Mouse (Mus musculus) cerebellum, postnatal 36 days (tissue): ENCODE results near the gene 4930579G24Rik.

Experiments used
- DNase-seq, 2 experiments: peaks; one replicate each; pipeline ENCODE4 v3.0.0; 2021 to 2022; ENCODE audit warnings: mixed read lengths in 2 of 2

The 4930579G24Rik gene

DNA sequence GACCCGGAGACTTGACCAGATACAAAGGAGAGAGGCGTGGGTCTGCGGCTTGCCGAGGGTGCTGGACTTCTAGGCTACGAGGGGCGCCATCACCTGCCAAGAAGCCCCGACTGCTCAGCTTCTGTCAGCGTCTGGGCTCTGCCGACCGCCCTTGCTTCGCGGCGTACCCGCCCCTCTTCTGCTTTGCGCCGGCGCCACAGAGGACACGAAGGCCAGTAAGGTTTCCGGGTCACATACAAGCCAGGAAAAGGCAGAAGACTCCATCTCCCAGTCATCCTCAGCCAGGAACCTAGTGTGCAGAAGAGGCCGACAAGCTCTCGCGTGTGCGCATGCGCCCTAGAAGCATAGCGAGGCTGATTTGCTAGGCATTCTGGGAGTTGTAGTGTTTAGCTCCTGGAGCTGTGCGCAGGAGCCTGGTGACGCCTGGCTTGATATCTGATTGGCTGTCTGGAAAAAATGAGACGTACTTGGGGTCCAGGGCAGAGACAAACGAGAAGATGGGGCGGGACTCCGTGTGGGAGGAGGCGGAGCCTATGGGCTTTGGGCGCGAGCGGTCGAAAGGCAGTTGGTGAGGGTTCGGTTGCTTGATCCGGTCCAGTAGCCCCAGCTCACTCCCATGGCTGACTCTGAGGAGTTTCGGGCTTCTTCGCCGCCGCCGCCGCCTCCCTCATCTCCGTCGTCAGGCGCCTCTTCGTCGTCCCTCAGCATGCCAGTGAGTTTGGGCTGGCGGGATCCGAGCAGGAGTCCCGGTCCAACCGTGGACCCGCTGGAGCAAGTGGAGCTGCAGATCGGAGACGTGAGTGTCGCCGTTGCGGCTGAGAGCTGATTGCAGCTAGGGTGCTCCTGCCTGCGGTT is at the start of gene 4930579G24Rik:
Gene 4930579G24Rik, plus strand, starts transcription at position 519 of the 855 bp plus-strand sequence.
- peak; percentile 92 to 94 for DNase-seq

DNA sequence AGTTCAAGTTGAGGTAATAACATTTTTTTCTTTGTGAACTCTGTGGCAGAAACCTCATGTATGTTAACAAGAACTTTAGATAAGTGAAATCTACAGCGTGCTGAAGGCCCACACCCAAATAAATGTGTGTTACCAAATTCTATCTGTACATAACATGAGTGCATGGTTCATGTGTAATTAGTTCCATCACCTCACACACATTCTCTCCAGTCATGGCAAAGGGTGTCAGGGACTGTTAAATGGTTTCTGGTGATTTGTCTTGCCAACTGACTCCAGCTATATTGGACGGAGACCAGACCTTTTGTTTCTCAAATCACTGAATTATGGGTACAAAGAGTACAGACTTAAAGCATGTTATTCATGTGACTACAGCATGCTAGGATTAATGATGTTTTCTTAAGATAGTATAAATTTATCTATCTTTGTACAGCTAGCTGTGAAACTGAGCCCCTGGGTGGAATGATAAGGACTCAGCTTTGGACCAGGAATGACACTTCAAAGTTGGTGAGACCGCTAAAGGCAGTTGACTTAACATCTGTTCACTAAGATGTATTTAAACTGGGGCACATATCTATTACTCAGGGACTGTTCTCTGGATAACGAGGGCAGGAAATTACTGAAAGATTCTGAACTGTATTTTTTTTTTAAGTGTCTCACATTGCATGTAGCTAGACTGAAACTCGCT is 48.8 kb upstream of the 4930579G24Rik start:
- DNase-seq = no peak

DNA sequence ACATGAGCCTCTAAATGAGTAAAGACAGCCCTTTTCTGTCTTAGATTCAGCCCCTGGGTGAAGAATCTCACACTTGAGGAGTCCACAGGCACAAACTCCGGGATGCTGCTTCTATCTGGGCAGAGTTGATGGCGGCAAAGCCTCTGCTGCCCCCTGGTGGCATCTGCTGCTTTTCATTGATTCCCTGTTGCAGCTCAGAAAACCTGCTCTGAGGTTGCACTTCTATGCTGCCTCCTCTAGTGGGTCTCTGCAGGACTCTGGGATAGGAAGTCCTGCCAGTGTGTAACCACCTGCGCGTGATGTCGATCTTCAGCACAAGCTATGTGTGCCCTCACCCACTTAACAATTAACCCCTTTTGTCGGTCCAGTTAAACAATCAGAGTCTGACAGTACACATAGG is 42.1 kb upstream of the 4930579G24Rik start:
- peak; percentile 92 to 97 for DNase-seq

DNA sequence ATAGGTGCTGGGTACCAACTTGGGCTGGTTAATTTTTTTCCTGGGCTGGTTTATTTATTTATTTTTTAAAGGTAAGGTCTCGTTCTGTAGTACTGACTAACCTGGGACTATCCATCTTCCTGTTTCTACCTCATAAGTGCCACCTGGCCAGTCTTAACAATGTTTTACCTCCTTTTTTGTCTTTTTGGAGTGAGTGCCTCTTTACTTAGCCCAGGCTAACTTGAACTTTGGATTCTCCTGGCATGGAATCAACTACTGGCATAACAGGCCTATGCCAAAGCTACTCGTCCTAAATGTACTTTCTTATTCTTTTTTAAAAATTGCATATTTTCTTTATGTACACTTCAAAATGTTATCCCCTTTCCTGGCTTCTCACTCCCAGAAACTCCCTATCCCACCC is 39.2 kb upstream of the 4930579G24Rik start:
- DNase-seq = no peak

DNA sequence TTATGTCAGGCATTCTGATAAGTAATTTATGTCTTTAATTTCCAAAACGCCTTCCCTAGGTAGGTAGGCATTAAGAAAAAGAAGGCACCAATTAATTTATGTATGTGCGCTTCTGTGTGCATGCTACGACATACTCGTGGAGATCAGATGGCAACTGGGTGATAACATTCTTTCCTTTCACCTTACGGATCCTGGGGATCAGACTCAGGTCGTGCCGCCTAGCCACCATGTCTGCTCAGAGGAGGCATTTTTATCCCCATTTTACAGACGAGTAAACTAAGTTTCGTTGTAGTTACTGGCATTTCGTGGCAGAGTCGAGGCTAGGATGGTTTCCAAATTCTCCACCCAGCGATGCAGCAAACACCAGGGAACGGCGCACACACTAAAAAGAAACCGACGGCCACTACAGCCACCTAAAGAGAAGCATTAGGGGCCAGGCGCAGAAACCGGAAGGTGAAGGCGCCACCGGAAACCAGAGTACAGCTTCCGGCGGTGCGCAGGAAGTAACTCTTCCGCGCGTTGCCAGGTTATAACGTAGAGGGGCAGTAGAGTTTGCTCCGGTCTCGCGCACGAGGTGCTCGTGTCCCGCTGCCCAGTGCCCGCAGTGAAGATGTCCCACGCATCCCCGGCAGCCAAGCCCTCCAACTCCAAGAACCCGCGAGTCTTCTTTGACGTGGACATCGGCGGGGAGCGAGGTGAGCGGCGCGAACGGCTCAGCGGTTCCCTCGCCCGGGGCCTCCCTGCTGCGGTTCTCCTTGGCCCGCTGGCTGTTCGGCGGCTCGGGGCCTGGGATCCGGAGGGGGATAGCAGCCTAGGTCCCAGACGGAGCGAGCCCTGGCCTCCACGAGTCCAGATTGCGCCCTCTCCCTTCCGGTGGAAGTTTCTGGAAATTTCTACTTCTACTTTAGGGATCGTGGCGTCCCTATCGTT is 37.8 kb upstream of the 4930579G24Rik start, which contains the start of gene Ppid:
Gene Ppid, plus strand, starts transcription at position 480 of the 930 bp plus-strand sequence.
- peak; percentile 76 to 79 for DNase-seq

DNA sequence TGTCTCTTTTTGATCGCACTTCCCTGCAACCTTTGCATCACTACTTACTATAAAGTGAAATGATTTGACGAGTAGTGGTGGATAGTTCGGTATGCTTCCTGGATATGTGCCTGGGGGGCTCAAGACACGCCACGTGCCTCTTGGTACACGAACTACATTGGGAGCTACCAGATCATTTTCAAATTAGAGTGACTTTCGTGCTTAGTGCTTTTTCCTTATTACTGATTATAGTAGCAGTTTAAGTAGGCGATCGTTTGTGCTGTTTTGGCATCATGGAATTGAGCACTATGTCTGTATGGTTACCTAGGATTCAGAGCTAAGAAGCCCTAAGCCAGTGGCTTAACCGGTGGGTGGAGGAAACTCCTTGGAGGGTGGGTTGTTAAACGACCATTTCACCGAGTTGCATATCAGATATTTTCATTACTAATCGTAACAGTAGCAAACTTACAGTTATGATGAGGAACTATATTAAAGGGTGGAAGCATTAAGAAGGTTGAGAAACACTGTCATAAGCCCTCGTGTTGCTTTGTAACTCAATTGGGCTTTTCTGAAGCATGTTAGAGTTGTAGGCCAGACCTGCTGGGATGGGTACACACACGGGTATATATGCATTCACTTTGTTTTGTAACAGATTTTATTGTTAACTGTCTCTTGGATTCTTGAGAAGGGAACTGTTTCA is 36.9 kb upstream of the 4930579G24Rik start:
- DNase-seq = no peak

DNA sequence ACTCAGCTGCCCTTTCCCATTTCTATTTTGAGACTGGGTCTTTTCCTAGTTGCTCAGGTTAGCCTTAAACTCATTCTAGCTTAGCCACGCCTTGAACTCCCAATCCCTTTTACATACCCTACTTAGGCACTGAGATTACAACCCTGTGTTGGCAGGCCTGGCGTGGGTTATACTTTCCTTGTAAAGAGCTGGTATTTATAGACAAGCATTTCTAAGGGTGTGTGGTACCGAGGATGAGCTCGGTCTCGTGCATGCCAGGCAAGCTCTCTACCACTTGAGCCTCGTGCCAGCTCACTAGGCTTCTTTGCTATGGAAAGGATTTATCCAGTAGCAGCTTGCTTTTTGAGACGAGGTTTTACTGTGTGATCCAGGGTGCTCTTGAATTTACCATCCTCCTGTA is 33.4 kb upstream of the 4930579G24Rik start:
- DNase-seq = no peak

DNA sequence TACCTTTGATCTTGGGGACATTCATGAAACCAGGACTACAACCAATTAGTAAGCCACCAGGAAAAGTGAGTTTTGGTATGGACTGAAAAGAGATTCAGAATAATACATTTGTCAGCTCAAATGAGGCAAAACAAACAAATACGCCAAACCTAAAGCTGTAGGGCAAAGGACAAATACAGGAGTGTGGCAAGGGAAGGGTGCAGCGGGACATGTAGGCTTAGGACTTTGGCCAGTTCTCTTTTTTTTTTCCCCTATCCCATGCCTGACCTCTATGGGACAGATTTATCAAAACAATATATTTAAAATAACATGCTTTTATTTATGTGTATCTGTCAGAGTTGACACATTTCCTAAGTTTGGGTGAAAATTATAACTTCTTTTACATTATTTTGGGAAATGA is 19.0 kb upstream of the 4930579G24Rik start:
- no peak for DNase-seq

DNA sequence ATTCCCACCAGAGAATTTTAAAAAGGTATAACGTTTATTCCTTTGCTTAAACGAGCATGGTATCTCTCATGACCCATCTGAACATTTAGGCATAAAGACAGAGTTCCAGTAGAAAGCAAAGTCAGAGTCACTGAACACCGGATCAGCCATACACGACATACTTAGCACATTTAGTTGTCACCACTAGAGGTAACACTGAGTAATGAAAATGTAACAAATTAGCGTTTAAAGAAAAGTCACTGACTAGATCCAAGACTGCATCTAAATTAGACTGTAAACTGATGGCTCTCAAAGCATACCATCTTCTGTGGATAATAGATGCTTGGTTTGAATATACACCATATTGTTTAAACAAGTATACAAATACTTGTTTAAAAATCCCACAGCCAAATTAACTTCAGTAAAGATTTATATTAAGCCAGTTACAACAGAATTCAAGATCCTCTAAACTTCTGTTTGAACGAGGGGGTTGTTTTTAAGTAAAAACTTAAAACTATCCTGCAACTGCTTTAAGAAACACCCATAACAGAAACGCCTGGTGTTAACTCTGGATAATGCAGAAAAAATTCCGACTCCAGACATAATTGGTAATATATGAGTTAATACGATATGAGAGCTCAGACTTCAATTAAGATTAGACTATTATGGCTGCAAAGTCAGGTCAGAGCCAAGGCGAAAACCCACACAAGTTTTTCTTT is 1.2 kb upstream of the 4930579G24Rik start:
- no peak for DNase-seq

DNA sequence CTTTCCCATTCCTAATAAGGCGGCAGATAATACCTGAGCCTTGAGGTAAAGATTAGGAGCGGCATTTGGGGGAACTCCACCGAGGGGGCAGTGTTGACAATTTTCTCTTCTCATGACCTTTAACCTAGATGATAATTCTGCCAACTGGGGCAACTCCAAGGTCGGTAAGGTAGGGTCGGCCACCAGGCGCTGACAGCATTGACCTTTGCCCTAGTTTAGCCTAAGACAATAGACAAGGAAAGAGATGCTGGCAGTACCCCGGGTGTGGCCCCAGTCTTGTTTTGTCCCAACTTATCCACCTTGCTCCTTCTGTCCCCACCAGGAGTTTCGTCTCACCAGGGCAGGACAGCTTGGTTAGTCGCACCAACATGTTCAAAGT is 708 bp upstream of the 4930579G24Rik start:
- no peak for DNase-seq

DNA sequence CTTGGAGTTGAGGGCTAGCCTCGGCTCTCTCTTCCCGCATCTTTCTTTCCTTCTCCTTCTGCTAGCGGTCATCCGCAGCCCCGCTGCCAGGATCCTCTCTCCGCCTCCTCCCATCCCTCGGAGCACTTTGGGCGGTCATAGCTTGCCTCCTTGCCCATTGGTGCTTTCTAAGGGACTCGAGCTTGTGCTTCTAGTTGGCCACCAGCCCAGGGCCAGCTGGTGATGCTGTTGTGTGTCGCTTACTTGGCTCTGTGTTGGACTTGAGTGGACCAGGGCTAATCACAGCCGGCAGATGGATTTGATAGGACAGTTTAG is 494 bp downstream of the 4930579G24Rik start, which contains the start of gene Etfdh:
Gene Etfdh, minus strand, starts transcription at position 85 of the 315 bp plus-strand sequence.
- peak; percentile 83 to 87 for DNase-seq

DNA sequence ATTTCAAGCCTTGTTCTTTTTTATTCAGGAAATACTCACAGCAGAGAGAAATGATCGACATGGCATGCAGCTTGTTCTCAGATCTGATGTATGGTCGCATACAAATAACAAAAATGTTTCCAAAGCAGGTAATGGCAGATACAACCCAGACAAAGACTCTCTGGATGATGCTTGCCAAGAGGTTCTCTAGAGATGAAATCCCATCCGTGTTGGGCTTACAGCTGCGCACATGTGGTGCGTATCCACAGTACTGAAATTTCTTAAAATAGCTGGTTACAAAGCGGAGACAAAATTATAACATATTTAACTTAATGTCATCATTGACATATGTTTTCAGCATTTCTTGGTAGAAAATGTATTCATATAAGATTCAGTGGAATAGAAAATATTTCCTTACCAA is 23.2 kb downstream of the 4930579G24Rik start:
- DNase-seq = no peak

DNA sequence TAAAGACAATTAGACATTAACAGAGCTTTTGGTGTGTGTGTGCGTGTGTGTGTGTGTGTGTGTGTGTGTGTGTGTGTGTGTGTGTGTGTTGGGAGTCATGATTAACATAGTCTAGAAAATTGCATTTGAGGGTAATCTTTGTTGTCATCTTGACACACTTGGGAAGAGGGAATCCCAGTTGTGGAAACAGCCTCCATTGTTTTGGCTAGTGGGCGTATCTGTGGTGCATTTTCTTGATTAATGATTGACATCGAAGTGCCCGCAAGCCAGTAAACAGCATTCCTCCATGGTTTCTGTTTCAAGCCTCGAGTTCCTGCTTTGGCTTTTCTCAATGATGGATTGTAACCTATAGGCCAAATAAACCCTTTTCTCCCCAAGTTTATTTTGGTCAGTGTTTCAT is 27.8 kb downstream of the 4930579G24Rik start:
- no peak for DNase-seq

DNA sequence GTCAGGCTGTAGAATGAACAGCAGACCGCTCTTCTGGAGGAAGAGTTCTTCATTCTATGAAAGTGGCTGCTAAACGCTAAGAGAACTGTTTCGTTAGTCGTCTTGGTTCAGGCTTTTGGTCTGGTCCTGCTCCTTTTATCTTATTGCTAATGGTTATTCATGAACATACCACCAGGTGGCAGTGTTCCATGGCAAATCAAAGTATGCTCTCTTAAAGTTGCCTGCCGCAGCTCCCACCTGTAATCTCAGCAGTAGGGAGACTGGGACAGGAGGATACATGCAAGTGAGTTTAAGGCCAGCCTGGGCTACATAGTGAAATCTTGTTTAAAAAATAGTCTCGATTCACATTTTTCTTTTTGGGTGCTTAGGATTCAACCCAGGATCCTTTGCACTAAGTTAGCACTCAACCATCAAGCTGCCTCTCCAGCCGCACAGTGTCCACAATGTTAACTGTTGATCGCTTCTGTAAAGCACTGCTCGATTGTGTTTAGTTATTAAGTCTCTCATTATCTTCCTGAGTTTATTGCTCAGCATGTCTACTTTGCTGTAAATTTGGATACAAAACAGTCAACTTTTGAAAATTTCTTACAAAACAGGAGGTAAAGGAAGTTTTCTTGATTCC is 36.0 kb downstream of the 4930579G24Rik start:
- peak; percentile 25 to 60 for DNase-seq

DNA sequence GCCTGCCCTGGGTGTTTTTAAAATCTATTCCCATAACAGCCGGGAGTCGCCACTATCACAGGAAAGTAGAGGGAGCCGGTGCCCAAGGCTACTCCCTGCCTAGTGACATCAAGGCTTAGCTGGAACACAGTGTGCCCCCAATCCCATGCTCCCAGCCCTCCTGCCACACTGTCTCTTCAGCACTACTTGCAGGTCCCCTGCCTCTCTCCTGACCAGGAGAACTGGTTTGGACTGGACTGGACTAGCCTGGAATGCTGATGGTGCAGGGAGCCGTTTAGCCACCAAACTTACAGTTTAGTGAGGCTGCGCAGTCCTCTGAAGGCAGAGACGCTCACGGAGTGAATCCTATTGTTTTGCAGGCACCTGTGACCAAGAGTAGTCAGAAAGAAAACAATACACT is 41.7 kb downstream of the 4930579G24Rik start:
- DNase-seq = no peak

DNA sequence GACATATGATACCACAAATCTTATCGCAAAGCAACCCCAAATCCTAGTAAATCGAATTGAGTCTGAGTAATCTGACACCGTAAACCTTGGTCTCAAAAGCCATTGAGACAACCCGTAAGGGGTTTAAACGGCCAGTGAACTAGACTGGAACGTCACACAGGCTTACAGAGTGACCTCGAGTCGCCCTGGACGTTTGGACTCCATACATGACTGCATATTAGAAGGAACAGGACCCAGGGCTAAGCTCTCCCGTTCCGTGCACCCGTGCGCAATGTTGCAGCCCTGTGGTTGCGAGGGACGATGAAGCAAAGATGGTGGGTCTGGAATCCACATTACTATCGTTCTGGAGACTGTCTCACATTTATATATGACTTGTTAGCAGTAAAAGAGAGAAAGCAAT is 43.3 kb downstream of the 4930579G24Rik start:
- no peak for DNase-seq

DNA sequence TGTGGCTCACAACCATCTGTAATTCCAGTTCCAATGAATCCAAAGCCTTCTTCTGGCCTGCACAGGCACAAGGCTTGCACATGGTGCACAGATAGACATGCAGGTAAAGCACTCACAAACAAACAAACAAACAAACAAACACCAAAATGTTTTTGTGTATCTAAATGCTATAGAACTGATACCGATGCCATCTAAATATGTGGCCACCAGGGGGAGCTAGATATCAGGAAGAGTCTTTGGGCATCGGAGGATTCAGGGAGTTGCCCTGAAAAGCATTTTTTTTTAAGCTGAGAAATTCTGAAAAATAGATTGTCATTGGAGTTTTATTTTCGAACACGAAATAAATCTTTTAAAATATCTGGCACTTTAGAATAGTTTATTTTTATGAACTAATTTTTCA is 44.2 kb downstream of the 4930579G24Rik start:
- peak; percentile 62 to 75 for DNase-seq

DNA sequence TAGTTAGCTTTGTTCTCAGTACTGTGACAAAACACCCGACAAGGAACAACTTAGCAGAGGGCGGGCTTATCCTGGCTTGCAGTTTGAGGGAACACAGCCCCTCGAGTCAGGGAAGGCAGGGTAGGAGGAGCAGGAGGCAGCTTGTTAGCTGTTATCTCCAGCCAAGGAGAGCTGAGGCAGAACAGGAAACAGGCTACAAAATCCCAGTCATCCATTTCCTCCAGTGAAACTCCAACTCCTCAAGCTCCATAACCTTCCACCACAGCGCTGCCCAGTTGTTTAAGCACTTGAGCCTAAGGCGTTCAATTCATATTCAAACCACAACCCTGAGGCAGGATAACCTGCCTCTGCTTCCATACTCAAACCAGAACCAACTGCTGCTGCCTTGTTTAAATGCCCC is 45.8 kb downstream of the 4930579G24Rik start:
- no peak for DNase-seq

DNA sequence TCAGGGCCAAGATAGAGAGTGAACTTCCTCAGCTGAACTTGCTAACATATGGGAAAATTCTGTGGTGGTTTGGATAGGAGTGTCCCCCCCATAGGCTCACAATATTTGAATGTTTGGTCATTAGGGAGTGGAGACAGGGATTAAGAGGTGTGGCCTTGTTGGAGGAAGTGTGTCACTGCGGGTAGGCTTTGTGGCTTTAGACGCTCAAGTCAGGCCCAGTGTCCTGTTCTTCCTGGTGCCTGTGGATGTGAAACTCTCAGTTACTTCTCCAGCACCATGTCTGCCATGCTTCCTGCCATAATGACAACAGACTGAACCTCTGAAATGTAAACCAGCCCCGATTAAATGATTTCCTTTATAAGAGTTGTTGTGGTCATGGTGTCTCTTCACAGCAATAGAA is 47.5 kb downstream of the 4930579G24Rik start:
- DNase-seq = no peak
